Mouse (Mus musculus): ENCODE measurements around the gene Gm5134. TPM values are rescaled to one million over a fixed set of nuclear protein-coding genes. Genes with fewer than 3 reads are reported as not detected.
"Not testable (repeated sequence)": the region's sequence is repeated elsewhere in the genome, so short reads cannot be mapped to it uniquely, and the experiment has no call there.

Gm5134 gene
- polyA plus RNA-seq, 1 experiment, result 0.07 TPM

GRCm38 (mm10) chr10:75994531-75995210, 40.4 kb downstream of the Gm5134 start:
- DNase-seq (ENCODE audit: low read depth), result not testable (repeated sequence)

- DNase-seq (ENCODE audit: low read depth), result no peak
Measured at GRCm38 (mm10) chr10:75995463-75995862, 41.1 kb downstream of the Gm5134 start.

GRCm38 (mm10) chr10:75996315-75996714, 42.0 kb downstream of the Gm5134 start:
- DNase-seq (ENCODE audit: low read depth), result no peak

GRCm38 (mm10) chr10:76001160-76001559, 46.8 kb downstream of the Gm5134 start:
- no peak for DNase-seq (ENCODE audit: low read depth)

GRCm38 (mm10) chr10:76002101-76002521, 47.8 kb downstream of the Gm5134 start:
- DNase-seq (ENCODE audit: low read depth), result no peak

- DNase-seq (ENCODE audit: low read depth), result no peak
Measured at GRCm38 (mm10) chr10:76002615-76003014, 48.3 kb downstream of the Gm5134 start.

GRCm38 (mm10) chr10:76003221-76003620, 48.9 kb downstream of the Gm5134 start:
- DNase-seq (ENCODE audit: low read depth), result no peak

GRCm38 (mm10) chr10:76006385-76006784, 52.1 kb downstream of the Gm5134 start:
- DNase-seq (ENCODE audit: low read depth), result no peak

- DNase-seq (ENCODE audit: low read depth), result no peak
Measured at GRCm38 (mm10) chr10:76009812-76010211, 55.5 kb downstream of the Gm5134 start.

- no peak for DNase-seq (ENCODE audit: low read depth)
Measured at GRCm38 (mm10) chr10:76012922-76013321, 58.6 kb downstream of the Gm5134 start.

- DNase-seq (ENCODE audit: low read depth), result no peak
Measured at GRCm38 (mm10) chr10:76016886-76017285, 62.6 kb downstream of the Gm5134 start.

- no peak for DNase-seq (ENCODE audit: low read depth)
Measured at GRCm38 (mm10) chr10:76021728-76022127, 67.4 kb downstream of the Gm5134 start.

GRCm38 (mm10) chr10:76023921-76024320, 69.6 kb downstream of the Gm5134 start:
- DNase-seq (ENCODE audit: low read depth), result no peak

- DNase-seq (ENCODE audit: low read depth), result no peak
Measured at GRCm38 (mm10) chr10:76025470-76026190, 71.3 kb downstream of the Gm5134 start.

- no peak for DNase-seq (ENCODE audit: low read depth)
Measured at GRCm38 (mm10) chr10:76027127-76028015, 73.1 kb downstream of the Gm5134 start.

GRCm38 (mm10) chr10:76028016-76028366, 73.7 kb downstream of the Gm5134 start:
- no peak for DNase-seq (ENCODE audit: low read depth)

GRCm38 (mm10) chr10:76028396-76028795, 74.1 kb downstream of the Gm5134 start:
- peak; percentile 5 for DNase-seq (ENCODE audit: low read depth)

- no peak for DNase-seq (ENCODE audit: low read depth)
Measured at GRCm38 (mm10) chr10:76029276-76029675, 75.0 kb downstream of the Gm5134 start.

- no peak for DNase-seq (ENCODE audit: low read depth)
Measured at GRCm38 (mm10) chr10:76030496-76030895, 76.2 kb downstream of the Gm5134 start.

GRCm38 (mm10) chr10:76031511-76032401, 77.4 kb downstream of the Gm5134 start:
- no peak for DNase-seq (ENCODE audit: low read depth)

GRCm38 (mm10) chr10:76032402-76033118, 78.2 kb downstream of the Gm5134 start, which contains the start of gene Zfp280b:
Gene Zfp280b, plus strand, starts transcription at chr10:76032650.
- peak; percentile 17 for DNase-seq (ENCODE audit: low read depth)

All from gonadal fat pad, adult 2 months (tissue).